Mouse (Mus musculus): Measurements from ENCODE around the gene Ssna1. TPM values are rescaled to one million over a fixed set of nuclear protein-coding genes. Genes with fewer than 3 reads are reported as not detected.

Ssna1 gene
- 10 to 100 TPM; 25.8 to 25.9 TPM for total RNA-seq (2021)
- long read RNA-seq, experiment 1, transcript Ssna1-201 (3 exons, 862 nt), result major isoform, 23 of 50 reads
- long read RNA-seq, experiment 1, transcript Ssna1-204 (2 exons, 1,006 nt), result minor isoform, 14 of 50 reads
- long read RNA-seq, experiment 1, partial matches to known transcripts, result 0 of 50 reads
- long read RNA-seq, experiment 1, other reads (novel, unspliced or antisense), result 11 of 50 reads
- long read RNA-seq, experiment 2, transcript Ssna1-204 (2 exons, 1,006 nt), result minor isoform, 15 of 69 reads
- long read RNA-seq, experiment 2, transcript Ssna1-201 (3 exons, 862 nt), result major isoform, 28 of 69 reads
- long read RNA-seq, experiment 2, transcript Ssna1-203 (3 exons, 845 nt), result minor isoform, 9 of 69 reads
- long read RNA-seq, experiment 2, partial matches to known transcripts, result 0 of 69 reads
- long read RNA-seq, experiment 2, other reads (novel, unspliced or antisense), result 17 of 69 reads

GRCm38 (mm10) chr2:25271827-25272511 lies at the start of gene Ssna1, which contains the start of gene Anapc2:
Gene Ssna1 (minus strand): TSS chr2:25272438.
Gene Anapc2 (plus strand): TSS chr2:25272478.
- intact Hi-C loops (cut with DNase I), result loop anchor here (5.0 kb wide), 2 partner anchors 60 to 80 kb away; partner anchors contain the start of gene Man1b1
- DNase-seq, result peak; percentile 95 to 98

DNA sequence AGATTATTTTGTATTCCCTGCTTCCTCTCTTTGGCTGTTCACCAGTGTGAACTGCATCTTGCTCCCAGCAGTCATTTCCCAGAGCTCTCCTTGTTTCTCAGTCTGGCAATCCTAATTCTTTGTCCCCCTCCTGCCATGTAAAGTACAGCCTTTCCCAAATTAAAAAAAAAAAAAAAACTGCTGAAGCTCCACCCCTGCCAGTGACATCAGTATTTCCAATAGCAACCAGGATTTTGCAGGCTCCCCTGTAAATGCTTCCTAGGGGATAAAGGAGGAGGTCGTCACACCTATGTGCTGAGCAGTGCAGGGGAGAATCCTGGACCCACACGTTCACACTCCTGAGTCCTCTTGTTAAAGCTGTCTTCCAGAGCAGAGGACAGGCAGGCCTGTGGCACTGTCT lies 47.8 kb upstream of the Ssna1 start:
- intact Hi-C loops (cut with DNase I), result no loop called here
- DNase-seq, result no peak

- intact Hi-C loops (cut with DNase I), result no loop called here
- peak; percentile 24 to 29 for DNase-seq
These were observed 46.9 kb upstream of the Ssna1 start, which contains the start of gene Grin1 for GRCm38 (mm10) chr2:25318971-25319773. Gene Grin1 (minus strand): TSS chr2:25319187.

GRCm38 (mm10) chr2:25318119-25318966 lies 46.1 kb upstream of the Ssna1 start:
- DNase-seq, result no peak
- intact Hi-C loops (cut with DNase I), result no loop called here

GRCm38 (mm10) chr2:25311491-25311891 lies 39.3 kb upstream of the Ssna1 start:
- intact Hi-C loops (cut with DNase I), result no loop called here
- DNase-seq, result no peak

- intact Hi-C loops (cut with DNase I), result no loop called here
- DNase-seq, result no peak
These were observed 38.7 kb upstream of the Ssna1 start for GRCm38 (mm10) chr2:25310969-25311368.

DNA sequence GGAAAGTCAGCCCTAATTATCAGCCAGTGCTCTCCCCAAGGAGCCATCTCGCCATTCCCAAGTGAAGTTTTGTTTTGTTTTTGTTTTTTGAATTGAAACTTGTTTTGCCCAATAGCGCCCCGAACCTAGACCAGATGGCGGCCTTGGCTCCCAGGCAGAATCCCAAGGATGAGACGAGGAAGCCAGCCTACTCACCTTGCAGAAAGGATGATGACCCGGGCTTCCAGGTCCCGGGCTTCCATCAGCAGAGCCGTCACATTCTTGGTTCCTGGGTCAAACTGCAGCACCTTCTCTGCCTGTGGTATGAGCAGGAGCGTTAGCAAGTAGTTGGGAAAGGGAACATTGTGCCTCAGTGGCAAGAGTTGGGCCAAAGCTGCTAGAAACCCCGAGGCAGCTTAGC lies 37.9 kb upstream of the Ssna1 start:
- intact Hi-C loops (cut with DNase I), result no loop called here
- no peak for DNase-seq

DNA sequence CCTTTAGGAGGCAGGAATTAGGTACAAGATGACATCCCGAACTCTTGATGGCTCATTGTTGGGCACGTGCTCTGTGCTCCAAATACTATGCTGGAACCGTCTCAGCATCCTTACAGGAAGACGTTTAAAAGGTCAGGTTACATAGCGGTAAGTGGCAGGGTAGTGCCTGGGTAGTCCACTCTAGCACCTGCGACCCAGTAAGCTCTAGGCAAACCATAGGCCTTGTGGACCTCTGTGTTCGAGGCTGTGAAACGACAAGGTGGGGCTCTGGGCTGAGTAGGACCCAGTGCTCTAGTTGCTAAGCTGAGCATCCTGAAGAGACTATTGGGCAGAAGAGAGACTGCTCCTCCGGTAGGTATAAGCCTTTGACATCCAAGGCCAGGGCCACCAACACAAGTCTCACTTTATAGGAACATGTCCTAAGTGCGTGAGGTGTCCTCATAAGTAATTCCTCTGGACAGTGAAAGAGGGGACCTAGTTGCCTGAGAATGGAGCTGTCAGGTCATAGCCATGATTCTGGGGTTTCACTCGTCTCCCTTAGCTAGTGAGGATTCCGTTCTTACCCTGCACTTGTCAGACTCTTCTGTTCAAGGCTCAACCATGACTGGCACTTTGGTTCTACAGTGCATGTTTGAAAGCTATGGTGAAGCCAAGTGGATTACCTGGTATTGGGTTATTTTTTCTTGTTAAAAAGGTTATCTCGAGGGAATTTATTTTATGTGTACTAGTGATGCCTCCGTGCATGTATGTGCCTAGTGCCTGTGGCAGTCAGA lies 33.5 kb upstream of the Ssna1 start:
- intact Hi-C loops (cut with DNase I), result no loop called here

GRCm38 (mm10) chr2:25304657-25305541 lies 32.7 kb upstream of the Ssna1 start:
- intact Hi-C loops (cut with DNase I), result no loop called here

More for the DNA sequence above, 33.5 kb upstream of the Ssna1 start:
- DNase-seq, result no peak

GRCm38 (mm10) chr2:25303931-25304656 lies 31.9 kb upstream of the Ssna1 start:
- intact Hi-C loops (cut with DNase I), result no loop called here
- no peak for DNase-seq

More at GRCm38 (mm10) chr2:25304657-25305541, 32.7 kb upstream of the Ssna1 start:
- DNase-seq, result no peak

- no peak for DNase-seq
- intact Hi-C loops (cut with DNase I), result no loop called here
These were observed 31.2 kb upstream of the Ssna1 start for GRCm38 (mm10) chr2:25303452-25303851.

DNA sequence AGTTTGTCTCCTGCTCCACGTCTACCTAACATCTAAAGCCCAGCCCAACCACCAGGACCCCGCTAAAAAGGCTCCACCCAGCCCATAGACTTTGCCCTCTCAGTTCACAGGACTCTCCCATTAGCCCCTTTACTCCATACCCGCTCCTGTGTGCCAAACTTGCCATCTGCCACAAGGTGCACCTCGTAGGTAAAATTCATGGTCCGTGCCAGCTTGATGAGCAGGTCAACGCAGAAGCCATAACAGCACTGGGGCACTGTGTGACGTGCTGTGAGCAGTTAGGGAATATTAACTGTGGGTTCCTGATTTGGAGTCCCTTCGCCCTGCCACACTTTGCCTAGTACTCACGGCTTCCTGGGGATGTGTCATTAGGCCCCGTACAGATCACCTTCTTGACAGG lies 25.8 kb upstream of the Ssna1 start:
- intact Hi-C loops (cut with DNase I), result no loop called here
- DNase-seq, result no peak

GRCm38 (mm10) chr2:25297093-25297492 lies 24.9 kb upstream of the Ssna1 start:
- no peak for DNase-seq
- intact Hi-C loops (cut with DNase I), result no loop called here

GRCm38 (mm10) chr2:25293706-25294105 lies 21.5 kb upstream of the Ssna1 start:
- intact Hi-C loops (cut with DNase I), result loop anchor here (2.0 kb wide), 1 partner anchor 99 kb away; no protein-coding TSS in a partner anchor
- DNase-seq, result no peak

DNA sequence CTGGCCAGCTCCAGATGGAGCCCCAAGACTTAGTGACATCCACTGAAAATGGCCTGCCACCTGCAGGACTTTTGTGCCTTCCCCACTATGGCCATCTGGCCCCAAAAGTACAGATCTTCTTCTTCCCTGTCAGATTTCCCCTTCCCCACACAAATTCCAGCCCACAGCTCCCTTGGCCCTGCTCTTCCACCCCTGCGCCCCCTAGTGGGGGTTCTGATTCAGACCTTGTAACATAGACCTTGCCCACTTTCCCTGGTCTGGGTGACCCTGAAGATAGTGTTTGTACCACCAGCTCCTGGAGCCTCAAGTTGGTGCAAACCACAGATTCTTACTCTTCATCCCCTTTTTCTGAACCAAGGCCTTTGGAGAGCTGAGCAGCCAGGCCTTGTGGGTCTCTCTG lies 20.6 kb upstream of the Ssna1 start:
- intact Hi-C loops (cut with DNase I), result no loop called here
- DNase-seq, result peak; percentile 55 to 73

DNA sequence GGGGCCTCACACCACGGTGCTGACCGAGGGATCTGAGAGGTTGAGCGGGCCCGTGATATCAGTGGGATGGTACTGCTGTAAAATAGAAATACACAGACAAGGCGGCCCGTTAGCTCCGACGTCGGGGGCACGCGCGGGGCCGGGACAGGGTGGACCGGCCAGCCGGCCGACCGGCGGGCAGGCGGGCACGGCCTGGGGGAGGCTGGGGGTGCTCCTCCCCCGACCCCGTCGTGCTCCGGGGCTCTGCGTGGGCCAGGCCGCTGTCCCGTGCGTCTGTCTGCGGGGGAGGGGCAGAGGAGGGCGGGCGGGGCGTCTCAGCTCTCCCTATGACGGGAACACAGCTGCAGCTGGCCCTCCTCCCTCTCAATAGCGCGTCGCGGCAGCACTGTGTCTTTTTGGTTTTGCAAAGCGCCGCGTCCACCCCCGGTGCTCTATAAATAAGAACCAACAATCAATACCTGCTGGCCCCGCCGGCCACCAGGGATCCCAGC lies 19.9 kb upstream of the Ssna1 start:
- DNase-seq, result peak in 1 of 2 experiments; percentile 25
- intact Hi-C loops (cut with DNase I), result no loop called here
